Mouse (Mus musculus): ENCODE data around the gene Cdk17. TPM values are rescaled to one million over a fixed set of nuclear protein-coding genes. Genes with fewer than 3 reads are reported as not detected.

Gene Cdk17
- polyA plus RNA-seq, 1 experiment from 2014 or later: 29.9 TPM

GRCm38 (mm10) chr10:93278361-93278760 lies 117.7 kb downstream of the Cdk17 start:
- no peak for ATAC-seq
- DNase-seq (ENCODE audit: low read depth, low spot score): no peak
- POLR2A ChIA-PET: interaction anchor here (0.6 kb wide), 1 partner anchor 32 kb away, joined by 3 read pairs; no protein-coding TSS in a partner anchor
- no peaks in the 10 kb centered on the region for H3K27me3 ChIP-seq
- CTCF ChIA-PET: interaction anchor here (2.2 kb wide), 1 partner anchor 8 kb away, joined by 11 read pairs; no protein-coding TSS in a partner anchor
- in situ Hi-C loops (cut with MboI; ENCODE audit: low pct_unique_long_range_greater_than_20kb): no loop called here
- no peak for TF ChIP-seq CTCF (IDR thresholded peaks at IDR 0.05)

DNA sequence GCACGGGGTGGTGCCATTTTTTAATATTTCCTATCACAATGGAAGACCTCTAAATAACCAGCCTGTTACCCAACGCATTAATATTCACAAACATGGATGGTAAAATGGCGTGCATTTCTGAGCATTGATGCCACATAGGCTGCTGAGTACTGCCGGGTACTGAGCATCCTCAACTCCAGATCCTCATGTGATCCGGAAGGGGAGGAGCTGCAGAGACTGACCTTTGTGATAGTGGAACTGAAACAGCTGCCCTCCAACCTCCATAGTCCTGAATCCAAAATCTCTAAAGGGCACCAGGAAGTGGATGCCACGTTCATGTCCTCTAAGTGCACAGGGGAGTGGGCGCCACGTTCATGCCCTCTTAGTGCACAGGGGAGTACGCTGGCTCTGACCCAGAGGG lies 118.4 kb downstream of the Cdk17 start:
- in situ Hi-C loops (cut with MboI; ENCODE audit: low pct_unique_long_range_greater_than_20kb): no loop called here
- H3K27me3 ChIP-seq: no peaks in the 10 kb centered on the region
- no peak for TF ChIP-seq CTCF (IDR thresholded peaks at IDR 0.05)
- DNase-seq (ENCODE audit: low read depth, low spot score): no peak
- no peak for ATAC-seq
- ChIA-PET POLR2A (no interaction called here), CTCF (no interaction called here)

DNA sequence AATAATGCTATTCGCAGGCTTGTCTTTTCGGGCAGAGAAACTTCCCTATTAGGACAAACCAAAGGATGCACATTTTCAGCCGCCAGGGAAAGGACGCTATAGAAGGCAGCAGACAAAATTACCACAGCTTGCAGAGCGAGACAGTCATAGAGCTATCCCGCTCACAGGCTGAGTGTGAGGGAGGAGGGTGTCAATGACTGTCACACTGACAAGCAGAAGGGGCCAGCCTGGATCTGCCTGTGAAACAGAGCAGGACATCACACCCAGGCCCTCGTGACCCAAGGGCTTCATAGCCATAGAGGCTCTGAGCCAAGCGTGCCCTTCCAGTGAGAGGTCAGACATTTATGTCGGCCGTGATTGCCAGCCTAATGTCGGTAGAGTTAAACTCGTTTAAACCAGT lies 119.9 kb downstream of the Cdk17 start:
- DNase-seq (ENCODE audit: low read depth, low spot score): no peak
- in situ Hi-C loops (cut with MboI; ENCODE audit: low pct_unique_long_range_greater_than_20kb): loop anchor here (5.0 to 10.0 kb wide), 2 partner anchors 123 to 206 kb away; no protein-coding TSS in a partner anchor
- no peaks in the 10 kb centered on the region for H3K27me3 ChIP-seq
- ChIA-PET POLR2A (no interaction called here), CTCF (no interaction called here)
- no peak for ATAC-seq
- no peak for TF ChIP-seq CTCF (IDR thresholded peaks at IDR 0.05)

GRCm38 (mm10) chr10:93281092-93281491 lies 120.4 kb downstream of the Cdk17 start:
- in situ Hi-C loops (cut with MboI; ENCODE audit: low pct_unique_long_range_greater_than_20kb): loop anchor here (5.0 to 10.0 kb wide), 2 partner anchors 124 to 206 kb away; no protein-coding TSS in a partner anchor
- ChIA-PET CTCF (no interaction called here), POLR2A (no interaction called here)
- no peak for DNase-seq (ENCODE audit: low read depth, low spot score)
- TF ChIP-seq CTCF (IDR thresholded peaks at IDR 0.05): no peak
- no peak for ATAC-seq
- no peaks in the 10 kb centered on the region for H3K27me3 ChIP-seq

GRCm38 (mm10) chr10:93282526-93282964 lies 121.9 kb downstream of the Cdk17 start:
- ChIA-PET POLR2A (no interaction called here), CTCF (interaction anchor here (1.0 to 1.4 kb wide), 2 partner anchors 9 kb away, joined by 3 to 4 read pairs; no protein-coding TSS in a partner anchor)
- no peaks in the 10 kb centered on the region for H3K27me3 ChIP-seq
- in situ Hi-C loops (cut with MboI; ENCODE audit: low pct_unique_long_range_greater_than_20kb): loop anchor here (5.0 to 10.0 kb wide), 2 partner anchors 125 to 208 kb away; no protein-coding TSS in a partner anchor
- TF ChIP-seq CTCF (IDR thresholded peaks at IDR 0.05): no peak
- ATAC-seq (no peak), DNase-seq (ENCODE audit: low read depth, low spot score) (no peak)

GRCm38 (mm10) chr10:93283258-93283657 lies 122.6 kb downstream of the Cdk17 start:
- ChIA-PET CTCF (interaction anchor here (1.4 kb wide), 1 partner anchor 8 kb away, joined by 4 read pairs; no protein-coding TSS in a partner anchor), POLR2A (no interaction called here)
- no peaks in the 10 kb centered on the region for H3K27me3 ChIP-seq
- DNase-seq (ENCODE audit: low read depth, low spot score) (no peak), ATAC-seq (no peak)
- no peak for TF ChIP-seq CTCF (IDR thresholded peaks at IDR 0.05)
- in situ Hi-C loops (cut with MboI; ENCODE audit: low pct_unique_long_range_greater_than_20kb): loop anchor here (5.0 to 10.0 kb wide), 2 partner anchors 126 to 208 kb away; no protein-coding TSS in a partner anchor

DNA sequence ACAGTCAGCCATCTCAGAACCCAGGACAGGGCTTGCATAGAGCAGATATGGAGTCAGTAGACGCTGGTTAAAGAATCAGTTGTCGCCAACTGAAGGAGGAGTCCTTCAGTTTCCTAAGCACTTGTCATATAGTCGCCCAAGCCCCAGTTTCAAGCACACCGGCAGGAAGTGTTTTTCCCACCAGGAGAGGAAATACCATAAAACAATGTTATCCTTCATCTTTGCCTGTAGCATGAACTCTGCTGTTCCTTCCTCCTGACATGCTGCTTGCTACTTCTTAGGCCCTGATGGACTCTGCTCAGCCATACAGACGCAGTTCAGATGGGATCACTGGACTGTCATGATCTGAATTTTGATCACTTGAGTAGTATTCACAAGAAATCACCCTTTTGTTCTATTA lies 124.8 kb downstream of the Cdk17 start:
- no peak for ATAC-seq
- DNase-seq (ENCODE audit: low read depth, low spot score): no peak
- no peaks in the 10 kb centered on the region for H3K27me3 ChIP-seq
- in situ Hi-C loops (cut with MboI; ENCODE audit: low pct_unique_long_range_greater_than_20kb): loop anchor here (10.0 kb wide), 1 partner anchor 211 kb away; no protein-coding TSS in a partner anchor
- POLR2A ChIA-PET: no interaction called here
- CTCF ChIA-PET: interaction anchor here (2.7 kb wide), 1 partner anchor 8 kb away, joined by 11 read pairs; no protein-coding TSS in a partner anchor
- no peak for TF ChIP-seq CTCF (IDR thresholded peaks at IDR 0.05)

DNA sequence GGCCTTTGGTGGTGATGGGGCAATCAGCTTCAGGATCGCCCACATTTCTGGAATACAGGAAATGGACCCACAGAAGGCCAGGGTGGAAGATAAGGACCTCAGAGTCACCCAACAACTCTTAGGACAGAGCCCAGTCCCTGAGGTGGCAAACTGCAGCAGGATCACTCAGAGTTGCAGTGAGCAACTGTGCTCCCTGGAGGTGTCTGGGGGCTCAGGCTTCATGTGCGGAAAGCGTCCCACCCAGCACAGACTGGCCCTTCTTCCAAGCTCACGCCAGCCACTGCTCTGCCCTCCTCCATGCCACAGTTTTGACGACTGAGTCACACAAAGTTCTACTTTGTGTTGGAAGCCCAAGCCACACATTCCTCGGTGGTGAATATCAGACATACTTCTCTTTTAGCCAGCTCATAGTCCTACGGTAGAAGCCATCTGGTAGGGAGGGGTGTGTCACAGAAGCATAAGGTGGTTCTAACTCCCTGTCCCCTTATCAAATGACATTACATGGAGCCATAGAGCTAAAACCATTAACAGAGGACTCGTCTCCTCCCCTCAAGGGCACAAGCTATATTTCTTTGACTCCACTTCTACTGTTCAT lies 127.0 kb downstream of the Cdk17 start:
- H3K27me3 ChIP-seq: no peaks in the 10 kb centered on the region
- ATAC-seq (peak; percentile 90), DNase-seq (ENCODE audit: low read depth, low spot score) (no peak)
- in situ Hi-C loops (cut with MboI; ENCODE audit: low pct_unique_long_range_greater_than_20kb): loop anchor here (10.0 kb wide), 1 partner anchor 213 kb away; no protein-coding TSS in a partner anchor
- ChIA-PET CTCF (interaction anchor here (1.1 to 2.7 kb wide), 6 partner anchors 11 to 215 kb away, joined by 3 to 11 read pairs (median 6); partner anchors contain the start of gene Cdk17), POLR2A (interaction anchor here (1.0 to 1.9 kb wide), 3 partner anchors 10 to 33 kb away, joined by 3 to 4 read pairs (median 3); no protein-coding TSS in a partner anchor)
- TF ChIP-seq CTCF (IDR thresholded peaks at IDR 0.05): no peak

DNA sequence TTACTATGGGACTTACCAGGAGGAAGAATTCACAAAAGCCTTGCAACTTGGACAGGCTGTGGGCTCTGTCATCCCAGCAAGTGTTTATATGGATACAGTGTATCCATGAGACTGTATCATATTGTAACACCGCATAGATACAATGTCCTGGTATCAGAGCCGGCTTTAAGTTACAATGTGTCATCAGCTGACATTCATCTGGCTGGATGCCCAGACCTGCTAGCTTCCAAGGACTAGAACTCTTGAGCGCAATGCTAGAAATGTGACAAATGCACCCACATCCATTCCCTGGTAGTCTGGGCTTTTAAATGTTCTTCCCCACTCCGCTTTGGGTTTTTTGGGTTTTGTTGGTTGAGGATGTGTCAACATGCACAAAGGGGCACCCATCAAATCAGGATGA lies 127.7 kb downstream of the Cdk17 start:
- CTCF ChIA-PET: interaction anchor here (1.1 to 2.5 kb wide), 3 partner anchors 37 to 216 kb away, joined by 3 to 7 read pairs (median 5); partner anchors contain the start of gene Cdk17

DNA sequence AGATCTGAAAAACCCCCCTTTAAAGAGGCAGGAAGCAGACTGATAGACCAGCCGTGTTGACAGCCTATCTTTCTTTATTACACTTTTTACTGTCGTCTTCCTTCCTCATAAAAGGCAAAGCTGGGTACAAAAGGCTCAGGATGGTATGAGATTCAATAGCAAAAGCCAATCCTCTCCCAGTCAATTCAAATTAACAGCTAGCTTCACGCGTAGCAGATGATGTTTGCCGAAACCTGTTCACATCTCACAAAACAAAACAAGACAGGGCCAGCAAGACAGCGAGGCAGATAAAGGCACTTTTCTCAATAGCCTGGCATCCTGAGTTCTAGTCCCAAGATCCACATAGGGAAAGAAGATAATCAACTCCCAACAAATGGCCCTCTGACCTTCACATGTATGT lies 128.7 kb downstream of the Cdk17 start:
- no peak for DNase-seq (ENCODE audit: low read depth, low spot score)
- ATAC-seq: no peak
- no peak for TF ChIP-seq CTCF (IDR thresholded peaks at IDR 0.05)
- CTCF ChIA-PET: interaction anchor here (1.2 to 2.5 kb wide), 3 partner anchors 38 to 238 kb away, joined by 4 to 7 read pairs (median 5); no protein-coding TSS in a partner anchor
- H3K27me3 ChIP-seq: no peaks in the 10 kb centered on the region
- POLR2A ChIA-PET: no interaction called here
- in situ Hi-C loops (cut with MboI; ENCODE audit: low pct_unique_long_range_greater_than_20kb): loop anchor here (10.0 kb wide), 1 partner anchor 215 kb away; no protein-coding TSS in a partner anchor

More for the DNA sequence above, 127.7 kb downstream of the Cdk17 start:
- POLR2A ChIA-PET: interaction anchor here (1.1 kb wide), 1 partner anchor 33 kb away, joined by 3 read pairs; no protein-coding TSS in a partner anchor
- H3K27me3 ChIP-seq: no peaks in the 10 kb centered on the region
- ATAC-seq: no peak
- DNase-seq (ENCODE audit: low read depth, low spot score): no peak
- in situ Hi-C loops (cut with MboI; ENCODE audit: low pct_unique_long_range_greater_than_20kb): loop anchor here (10.0 kb wide), 1 partner anchor 214 kb away; no protein-coding TSS in a partner anchor
- no peak for TF ChIP-seq CTCF (IDR thresholded peaks at IDR 0.05)
